Mouse (Mus musculus) kidney, postnatal 14 days (tissue): Measurements from ENCODE around the gene Ost4.

Experiments
- DNase-seq: peaks from one replicate; pipeline ENCODE4 v3.0.0; 2022; ENCODE audit warnings: mixed read lengths

Ost4 gene

DNA sequence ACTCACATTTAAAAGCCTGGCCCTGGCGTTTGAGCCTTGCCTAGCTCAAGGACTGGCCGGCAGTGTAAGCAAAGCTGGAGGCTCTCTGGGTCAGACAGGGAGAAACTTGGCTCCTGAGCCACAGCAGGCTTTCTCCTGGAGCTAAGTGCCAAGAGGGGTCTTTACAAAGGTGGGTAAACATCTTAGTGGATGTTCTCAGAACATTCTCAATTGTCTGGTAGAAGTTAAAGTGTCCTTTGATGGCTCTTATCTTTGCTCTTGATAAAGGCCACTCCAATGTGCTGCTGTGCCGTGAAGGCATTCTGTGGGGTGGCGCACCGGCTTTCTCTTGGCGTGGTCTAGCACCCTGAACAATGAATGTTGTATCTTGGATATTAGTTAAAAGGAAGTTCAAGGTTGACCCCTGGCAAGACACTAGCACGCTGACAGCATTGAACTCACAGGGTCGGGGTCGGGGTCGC, 15.0 kb upstream of the Ost4 start:
- no peak for DNase-seq

DNA sequence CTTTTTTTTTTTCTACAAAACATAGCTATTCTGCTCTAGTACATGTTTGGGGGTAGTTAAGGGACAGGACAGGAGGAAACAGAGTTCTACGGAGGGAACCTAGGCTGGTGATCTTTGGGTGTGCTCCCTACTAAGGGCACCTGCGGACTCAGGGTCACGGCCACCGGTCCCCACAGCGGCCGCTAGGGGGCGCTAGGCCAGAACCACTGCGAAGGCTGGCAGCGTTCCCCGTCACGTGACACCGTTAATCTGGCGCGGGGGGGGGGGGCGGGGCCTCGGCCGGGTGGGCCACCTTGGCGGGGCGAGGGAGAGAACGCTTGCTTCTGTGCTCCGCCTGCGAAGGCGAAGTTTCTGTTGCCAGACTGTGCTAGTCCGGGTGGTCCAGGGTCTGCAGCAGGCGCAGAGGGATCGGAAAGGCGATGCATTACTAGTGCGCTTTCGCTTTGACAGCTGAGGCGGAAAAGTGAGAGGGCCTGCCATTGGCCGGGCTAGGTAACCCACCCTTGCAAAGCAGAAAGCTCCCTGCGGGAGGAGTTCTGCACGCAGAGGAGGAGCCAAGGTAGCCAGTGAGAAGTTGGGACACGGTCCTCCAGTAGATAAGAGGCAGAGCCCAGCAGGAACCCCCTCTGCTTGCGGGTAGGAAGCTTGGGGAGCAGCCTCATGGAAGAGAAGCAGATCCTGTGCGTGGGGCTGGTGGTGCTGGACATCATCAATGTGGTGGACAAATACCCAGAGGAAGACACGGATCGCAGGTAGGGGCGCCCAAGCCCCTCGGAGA, 13.9 kb upstream of the Ost4 start, which contains the start of gene Khk:
Khk (plus strand) TSS at position 176 of the 778 bp plus-strand sequence.
- peak; percentile 94 for DNase-seq

DNA sequence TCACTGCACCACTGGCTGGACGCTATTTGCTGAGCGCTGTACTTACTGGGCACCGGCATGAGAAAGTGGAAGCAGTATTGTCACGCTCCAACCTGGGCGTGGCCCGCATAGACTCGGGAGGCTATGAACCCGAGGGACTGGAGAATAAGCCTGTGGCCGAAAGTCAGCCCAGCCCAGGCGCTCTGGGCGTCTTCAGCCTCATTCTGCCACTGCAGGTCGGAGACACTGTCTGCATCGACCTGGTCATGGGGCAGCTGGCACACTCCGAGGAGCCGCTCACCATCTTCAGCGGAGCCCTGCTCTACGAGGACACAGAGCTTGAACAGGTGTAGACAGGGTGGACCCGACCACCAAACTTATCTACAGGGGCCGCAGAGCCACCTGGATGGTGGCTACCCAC, 13.0 kb upstream of the Ost4 start:
- no peak for DNase-seq

DNA sequence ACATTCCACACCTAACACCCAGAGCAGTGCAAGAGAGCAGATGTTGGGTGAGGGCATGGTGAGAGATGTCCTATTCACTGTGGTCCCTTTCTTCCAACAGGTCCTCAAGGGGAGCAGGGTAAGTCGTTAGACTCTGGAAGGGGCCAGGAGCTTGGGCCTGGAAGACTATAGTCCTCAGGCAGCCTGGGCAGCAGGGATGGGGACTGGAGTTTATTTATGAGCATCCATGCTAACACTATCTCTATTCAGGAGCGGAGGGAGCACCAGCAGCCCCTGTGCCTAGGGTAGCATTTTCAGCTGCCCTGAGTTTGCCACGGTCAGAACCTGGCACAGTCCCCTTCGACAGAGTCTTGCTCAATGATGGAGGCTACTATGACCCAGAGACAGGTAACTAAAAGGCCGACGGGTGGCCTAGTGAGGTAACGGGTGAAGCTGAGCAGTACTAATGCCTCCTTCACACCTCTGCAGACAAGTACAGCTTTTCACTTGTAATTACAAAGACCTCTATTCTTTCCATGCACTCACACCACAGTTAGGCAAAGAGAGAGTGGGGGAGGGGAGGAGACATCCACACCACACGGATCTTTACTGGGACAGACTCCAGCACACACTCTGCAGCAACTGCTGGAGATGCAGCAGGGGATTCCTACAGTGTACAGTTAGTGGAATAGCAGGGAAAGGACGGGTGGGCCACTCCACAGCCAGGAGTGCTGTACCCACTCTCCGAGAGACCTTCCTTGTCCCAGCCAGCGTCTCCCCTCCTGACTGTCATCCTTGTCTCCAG, 12.4 kb upstream of the Ost4 start:
- DNase-seq = no peak

DNA sequence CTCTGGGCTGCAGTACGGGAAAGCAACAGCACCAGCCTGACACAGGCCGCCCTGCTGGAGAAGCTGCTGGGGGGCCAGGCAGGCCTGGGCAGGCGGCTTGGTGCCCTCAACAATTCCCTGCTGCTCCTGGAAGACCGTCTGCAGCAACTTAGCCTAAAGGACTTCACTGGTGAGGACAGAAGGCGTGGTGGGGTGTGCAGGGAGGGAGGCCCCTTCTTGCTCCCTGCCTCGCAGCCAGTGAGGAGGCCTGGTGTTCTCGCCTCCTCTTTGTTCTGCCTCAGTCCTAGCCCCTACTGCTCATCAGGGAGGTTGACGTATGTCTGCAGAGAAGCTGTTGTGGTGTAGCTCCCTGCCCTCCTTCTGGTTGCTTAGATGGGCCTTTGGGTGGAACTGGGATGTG, 11.1 kb upstream of the Ost4 start:
- no peak for DNase-seq

DNA sequence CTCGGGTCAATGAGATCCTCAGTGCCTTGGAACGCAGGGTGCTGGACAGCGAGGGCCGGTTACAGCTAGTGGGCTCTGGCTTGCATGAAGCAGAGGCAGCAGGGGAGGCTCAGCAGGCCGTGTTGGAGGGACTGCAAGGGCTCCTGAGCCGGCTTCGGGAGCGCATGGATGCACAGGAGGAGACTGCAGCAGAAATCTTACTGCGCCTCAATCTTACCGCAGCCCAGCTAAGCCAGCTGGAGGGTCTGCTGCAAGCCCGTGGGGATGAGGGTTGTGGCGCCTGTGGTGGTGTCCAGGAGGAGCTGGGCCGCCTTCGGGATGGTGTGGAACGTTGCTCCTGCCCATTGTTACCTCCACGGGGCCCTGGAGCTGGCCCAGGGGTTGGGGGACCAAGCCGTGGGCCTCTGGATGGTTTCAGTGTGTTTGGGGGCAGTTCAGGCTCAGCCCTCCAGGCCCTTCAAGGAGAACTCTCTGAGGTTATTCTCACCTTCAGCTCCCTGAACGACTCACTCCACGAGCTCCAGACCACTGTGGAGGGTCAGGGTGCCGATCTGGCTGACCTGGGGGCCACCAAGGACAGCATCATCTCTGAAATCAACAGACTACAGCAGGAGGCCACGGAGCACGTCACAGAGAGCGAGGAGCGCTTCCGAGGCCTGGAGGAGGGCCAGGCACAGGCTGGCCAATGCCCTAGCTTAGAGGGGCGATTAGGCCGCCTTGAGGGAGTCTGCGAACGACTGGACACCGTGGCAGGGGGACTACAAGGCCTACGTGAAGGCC, 10.5 kb upstream of the Ost4 start:
- DNase-seq = no peak

DNA sequence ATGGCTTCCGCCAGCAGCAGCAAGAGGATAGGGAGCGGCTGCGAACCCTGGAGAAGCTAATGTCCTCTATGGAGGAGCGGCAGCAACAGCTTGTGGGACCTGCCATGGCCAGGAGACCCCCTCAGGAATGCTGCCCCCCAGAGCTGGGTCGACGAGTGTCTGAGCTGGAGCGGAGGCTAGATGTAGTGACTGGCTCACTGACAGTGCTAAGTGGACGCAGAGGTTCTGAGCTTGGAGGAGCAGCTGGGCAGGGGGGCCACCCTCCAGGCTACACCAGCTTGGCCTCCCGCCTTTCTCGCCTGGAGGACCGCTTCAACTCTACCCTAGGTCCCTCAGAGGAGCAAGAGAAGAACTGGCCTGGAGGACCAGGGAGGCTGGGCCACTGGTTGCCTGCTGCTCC, 9.8 kb upstream of the Ost4 start:
- DNase-seq = no peak

DNA sequence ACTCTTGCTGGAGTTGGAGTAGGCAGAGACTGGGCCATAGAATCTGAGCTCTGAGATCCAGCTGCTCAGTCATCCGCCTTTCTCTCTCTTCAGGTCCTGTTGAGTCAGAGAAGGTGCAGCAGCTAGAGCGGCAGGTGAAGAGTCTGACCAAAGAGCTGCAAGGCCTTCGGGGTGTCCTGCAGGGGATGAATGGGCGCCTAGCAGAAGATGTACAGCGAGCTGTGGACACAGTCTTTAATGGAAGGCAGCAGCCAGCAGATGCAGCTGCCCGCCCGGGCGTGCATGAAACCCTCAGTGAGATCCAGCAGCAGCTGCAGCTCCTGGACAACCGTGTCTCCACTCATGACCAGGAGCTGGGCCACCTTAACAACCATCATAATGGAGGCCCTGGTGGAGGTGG, 9.3 kb upstream of the Ost4 start:
- no peak for DNase-seq

DNA sequence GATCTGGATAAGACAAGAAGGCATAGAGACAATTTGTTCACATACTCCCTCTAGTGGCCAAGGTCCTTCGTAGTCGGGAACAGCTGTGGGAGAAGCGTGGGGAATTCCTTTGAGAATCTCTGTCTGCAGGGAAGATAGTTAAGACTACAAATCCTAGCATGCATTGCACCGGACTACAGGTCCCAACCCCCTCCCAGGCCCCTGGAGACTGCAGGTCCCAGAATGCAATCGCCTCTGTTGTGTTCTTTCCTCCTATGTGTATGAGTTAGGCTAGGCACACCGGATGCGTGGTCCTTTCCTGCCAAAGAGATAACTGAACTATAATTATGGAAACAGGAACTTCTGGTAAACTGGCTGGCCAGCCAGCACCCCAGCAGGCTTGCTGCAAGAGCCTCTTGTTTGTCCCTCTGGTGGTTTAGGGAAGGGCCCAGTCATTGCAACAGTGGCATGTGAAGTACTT, 8.4 kb upstream of the Ost4 start:
- peak; percentile 95 for DNase-seq

DNA sequence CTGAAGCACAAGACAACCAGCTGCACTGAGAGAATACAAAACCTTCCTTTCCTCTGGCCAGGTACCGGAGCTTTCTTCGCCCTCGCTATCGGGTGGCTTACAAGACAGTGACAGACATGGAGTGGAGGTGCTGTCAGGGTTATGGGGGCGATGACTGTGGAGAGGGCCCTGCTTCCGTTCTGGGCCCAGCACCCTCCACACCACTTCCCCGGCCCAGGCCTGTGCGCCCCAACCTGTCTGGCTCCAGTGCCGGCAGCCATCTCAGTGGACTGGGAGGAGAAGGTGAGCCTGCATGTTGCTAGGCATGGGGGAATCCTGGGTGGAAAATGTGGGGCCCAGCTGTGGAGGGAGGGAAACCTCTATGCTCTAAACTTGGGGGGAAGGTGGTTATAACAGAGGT, 7.9 kb upstream of the Ost4 start:
- DNase-seq = no peak

DNA sequence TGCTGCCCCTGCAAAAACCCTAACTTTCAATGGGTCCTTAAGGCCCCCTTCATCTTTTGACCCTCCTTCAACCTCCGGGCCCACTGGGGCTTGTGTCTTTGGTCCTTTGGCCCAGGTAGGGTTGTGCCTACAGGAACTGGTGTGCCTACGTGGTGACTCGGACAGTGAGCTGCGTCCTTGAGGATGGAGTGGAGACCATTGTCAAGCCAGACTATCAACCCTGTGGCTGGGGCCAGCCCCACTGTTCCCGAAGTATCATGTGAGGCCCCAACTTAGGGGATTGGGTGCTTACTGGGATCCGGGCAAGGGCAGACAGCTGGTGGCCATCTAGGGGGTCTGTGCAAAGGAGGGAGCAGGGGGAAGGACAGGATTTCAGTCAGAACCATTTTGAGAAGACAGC, 7.3 kb upstream of the Ost4 start:
- no peak for DNase-seq

DNA sequence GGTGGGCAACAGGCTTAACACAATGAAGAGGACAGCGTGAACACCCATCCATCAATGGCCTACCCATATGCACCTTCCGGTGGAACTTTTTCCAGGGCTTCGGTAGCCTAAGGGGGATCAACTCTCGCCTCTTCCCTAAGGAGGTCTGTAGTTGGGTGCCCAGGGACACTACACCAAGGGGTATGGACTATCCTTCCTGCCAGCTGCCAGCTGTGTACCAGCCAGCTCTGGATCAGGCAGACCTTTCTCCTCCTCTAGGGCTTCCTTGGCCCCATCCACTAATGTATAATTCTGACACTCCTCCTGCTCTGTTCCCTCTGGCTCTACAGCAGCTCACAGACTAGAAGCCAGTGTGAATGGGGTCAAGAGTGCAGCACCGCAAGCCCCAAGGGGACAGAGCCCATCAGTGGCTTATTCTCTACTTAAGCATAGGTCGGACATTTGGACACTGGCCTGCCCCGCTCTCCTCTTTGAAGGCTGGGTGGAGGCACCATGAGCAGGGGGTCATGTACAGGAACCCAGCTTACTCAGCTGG, 6.6 kb upstream of the Ost4 start:
- no peak for DNase-seq

DNA sequence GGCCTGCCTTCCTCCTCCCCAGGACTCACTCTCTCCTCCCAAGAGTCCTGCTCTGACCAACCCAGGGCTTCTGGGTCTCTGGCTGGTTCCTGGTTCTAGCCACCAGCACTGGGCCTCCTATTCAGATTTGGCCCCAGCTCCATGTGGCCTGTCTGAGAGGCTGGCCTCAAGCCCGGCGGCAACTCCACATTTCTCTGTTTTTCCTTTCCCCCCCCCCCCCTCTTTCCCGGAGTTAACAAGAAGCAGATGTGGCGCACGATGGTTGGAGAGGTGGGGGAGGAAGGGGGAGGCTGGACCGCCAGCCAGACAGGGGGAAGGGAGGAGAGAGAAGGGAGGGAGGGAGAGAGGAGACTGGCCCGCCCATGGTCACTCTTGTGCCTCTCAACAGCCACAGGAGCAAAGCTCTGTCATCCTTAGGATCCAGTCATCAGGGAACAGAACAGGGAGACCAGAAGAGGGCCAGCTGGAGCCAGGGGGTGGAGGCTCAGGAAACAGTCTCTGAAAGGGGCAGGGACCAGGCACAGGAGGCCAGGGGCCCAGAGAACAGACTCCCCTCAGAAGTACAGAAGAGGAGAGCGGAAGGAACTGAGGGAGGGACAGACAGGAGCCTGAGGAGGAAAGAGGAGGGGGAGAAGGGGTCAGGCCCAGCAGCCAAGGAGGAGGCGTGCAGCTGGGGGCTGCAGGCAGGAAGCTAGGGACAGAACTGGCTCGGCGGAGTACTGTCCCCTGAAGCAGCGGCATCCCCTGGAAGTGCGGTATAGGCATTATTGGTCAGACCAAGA, 5.7 kb upstream of the Ost4 start, which contains the start of gene Emilin1:
Emilin1 (plus strand) TSS at position 343 of the 782 bp plus-strand sequence.
- DNase-seq = peak; percentile 83

DNA sequence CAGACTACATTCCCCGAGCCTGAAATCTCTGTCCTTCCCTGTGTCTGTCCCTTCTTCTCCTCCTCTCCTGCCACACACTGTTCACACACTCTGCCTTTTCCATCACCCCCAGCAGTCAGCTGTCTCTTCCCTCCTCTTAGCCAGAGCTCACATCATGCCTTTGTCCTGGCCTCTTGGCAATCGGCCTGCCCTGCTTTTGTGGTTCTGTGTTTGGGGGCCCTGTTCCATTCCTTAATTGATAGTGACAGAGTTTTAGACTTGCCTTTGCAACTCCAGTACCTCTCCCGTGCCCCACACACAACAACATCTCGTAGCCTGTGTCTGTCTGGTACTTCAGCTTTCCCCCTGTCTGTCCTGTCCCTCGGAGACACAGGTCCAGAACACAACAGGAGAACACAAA, 4.6 kb upstream of the Ost4 start:
- no peak for DNase-seq

DNA sequence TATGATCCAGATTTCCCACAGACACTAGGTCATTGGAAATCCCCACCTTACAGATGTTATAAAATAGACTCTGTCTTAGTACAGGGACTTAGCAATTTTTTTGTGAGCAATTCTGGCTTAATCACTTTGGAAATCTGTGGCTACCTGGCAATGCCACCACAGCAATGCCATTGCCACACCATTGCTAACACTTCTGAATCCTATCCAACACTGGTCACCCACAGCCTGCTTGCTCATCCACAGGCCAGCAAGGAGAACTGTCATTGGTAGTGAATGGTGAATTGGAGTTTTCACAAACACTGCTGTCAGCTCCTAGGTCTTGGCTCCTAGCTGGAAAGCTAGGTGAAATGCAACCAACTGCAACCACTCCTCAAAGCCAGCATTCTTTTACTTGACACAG, 2.9 kb upstream of the Ost4 start:
- no peak for DNase-seq

DNA sequence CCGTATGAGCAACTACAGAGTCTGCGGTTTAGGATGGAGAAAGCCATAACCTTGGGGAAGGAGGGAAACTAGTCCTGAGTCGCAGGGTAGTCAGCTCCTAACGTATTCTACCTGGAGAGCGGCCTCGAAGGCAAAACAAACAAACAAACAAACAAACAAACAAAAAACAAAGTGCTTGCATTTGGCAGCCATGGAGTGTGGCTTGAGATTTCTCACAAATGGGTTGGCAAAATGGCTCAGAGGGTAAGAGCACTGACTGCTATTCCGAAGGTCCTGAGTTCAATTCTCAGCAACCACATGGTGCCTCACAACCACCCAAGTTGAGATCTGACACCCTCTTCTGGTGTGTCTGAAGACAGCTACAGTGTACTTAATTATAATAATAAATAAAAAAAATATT, 2.3 kb upstream of the Ost4 start:
- DNase-seq = no peak

DNA sequence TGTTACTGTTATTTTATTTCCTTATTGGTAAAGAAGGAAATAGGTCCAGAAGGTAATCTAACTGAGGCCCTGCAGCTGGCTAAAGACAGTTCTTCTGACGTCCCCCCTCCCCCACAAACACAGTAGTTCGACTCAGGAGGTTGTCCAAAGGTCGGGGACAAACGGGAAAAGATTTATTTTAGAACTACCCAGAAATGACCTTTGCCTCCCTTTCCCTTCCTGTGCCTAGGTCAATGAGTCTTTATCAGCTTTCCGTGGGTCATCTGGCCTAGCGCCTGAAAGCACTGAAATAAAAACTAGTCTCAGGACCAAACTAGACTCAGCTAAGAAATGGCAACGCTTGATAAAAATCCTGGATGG, 1.7 kb upstream of the Ost4 start:
- peak; percentile 82 for DNase-seq

DNA sequence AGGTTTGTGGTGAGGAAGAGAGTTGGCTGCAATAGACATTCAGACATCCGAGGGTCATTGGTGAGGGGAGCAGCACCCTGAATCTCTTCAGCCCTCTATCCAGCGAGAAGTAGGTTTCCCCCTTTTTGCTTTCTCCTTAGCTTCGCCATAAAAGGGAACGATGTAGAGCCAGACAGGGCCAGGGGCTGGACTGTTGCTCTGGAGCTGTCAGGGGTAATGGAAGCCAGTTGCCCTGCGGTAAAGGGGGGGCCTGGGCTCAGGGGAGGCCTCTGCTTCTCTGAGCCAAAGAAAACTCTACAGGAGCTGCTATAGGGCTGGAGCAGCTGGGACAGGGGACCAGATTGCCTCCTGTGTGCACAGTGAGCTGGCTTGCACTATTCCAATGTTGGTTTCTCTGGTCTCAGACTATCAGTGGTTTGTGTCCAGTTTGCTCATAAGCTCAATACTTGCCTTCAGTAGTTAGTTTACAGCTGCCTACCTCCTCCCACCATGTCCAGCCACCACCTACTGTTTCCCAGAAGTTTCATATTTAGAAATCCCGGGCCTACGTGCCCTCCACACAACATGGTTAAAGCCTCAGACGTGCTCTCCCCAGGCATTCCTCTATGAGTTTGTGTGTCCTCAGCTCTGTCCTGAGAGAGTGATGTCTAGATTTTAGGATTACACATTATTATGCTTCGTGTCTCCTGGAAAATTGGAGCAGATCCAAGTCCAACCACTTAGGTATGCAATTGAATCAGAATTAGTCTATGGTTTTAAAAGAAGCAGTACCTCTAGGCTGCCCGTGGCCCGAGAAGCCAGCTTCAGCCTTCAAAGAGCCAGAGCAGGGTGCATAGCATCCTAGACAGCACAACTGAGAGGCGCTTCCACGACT, 1.1 kb upstream of the Ost4 start:
- peak; percentile 64 for DNase-seq

DNA sequence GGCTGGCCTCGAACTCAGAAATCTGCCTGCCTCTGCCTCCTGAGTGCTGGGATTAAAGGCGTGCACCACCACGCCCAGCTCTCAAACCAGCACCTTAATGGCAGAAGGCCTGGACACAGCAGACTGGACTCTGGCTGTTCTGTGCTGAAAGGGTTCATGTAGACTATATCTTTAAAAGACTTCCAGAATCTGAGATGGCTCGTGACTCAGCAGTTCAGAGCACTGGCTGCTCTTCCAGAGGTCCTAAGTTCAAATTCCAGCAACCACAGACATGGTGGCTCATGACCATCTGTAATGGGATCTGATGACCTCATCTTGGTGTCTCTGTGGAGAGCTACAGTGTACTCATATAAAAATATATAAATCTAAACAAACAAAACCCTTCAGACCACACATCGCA, 5.7 kb downstream of the Ost4 start:
- DNase-seq = no peak

DNA sequence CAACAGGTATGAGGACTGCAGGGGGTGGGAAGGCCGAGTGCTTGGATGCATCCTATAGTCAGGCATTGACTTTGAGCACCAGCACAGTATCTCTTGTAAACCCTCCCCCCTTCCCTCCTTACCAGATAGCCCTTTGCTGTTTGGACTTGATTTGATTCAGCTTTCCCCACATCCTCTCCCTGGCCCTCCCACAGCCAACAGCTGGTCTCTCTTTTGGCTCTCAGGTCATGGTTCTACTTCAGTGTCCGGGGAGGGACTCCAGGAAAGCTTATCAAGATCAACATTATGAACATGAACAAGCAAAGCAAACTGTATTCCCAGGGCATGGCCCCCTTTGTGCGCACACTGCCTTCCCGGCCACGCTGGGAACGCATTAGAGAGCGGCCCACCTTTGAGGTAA, 17.2 kb downstream of the Ost4 start:
- DNase-seq = peak; percentile 44

DNA sequence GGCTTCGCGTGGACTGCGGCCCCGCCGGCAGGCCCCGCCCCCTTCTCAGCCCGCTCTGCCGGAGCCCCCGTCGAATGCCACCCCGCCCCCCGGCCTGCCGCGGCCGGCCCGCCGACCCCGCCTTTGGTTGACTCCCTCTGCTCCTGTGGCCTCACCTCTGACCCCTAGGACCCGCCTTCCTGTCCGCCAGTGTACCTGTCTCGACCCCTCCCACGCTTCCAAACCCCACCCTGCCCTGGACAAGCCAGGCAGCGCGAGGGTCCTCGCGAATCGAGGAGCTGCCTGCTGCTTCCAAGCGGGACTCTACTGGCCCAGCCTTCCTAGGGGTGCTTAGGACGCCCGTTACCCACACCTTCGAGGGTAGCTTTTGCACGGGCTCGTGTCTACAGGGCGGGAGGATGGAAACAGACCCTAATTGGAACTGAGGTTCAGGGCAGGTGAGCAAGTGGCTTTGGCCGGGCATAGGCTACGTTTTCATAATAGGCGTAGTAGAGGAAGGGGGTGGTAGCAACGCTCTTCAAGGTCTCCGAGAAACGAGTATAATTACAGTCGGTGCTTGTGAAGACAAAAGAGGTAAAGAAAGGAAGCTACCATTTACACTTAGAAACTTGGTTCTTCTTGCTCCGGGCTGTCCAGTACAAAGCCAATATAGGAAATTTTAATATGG, 18.4 kb downstream of the Ost4 start:
- no peak for DNase-seq
